Mouse (Mus musculus): ENCODE results near the gene Col8a2. TPM values are rescaled to one million over a fixed set of nuclear protein-coding genes. Genes with fewer than 3 reads are reported as not detected.

Col8a2 gene
- total RNA-seq, 2 experiments from 2014 or later, result 2.6 to 2.8 TPM

DNA sequence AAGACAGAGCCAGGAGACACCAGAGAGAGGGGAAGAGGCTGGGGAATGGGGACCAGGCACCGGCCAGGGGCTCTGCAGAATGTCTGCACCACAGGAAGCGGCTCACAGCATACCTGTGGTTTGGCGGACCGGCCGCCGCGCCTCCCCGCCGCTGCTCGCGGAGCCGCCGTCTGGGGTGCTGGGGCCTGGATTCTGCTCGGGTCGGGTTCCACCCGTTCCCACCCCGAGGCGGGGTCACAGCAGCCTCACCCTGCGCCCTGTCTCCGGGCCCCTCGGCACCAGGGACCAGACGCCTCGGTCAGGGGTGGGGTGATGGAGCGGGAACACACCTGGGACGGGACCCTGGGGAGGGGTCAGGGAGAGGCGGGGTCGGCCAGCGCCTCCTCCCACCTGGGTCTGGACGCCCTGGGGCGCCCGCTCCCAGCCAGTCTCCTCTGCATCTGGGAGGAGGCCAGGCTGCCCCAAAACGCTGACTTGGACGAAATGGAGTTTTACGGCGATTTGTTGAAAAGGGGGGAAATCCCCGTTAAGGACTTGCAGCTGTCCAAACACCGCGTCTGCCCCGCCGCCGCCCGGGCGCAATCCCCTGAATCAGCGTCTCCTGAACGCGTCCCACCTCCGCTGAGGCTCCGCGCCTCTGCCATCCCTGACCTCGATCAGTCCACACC, 14.5 kb downstream of the Col8a2 start:
- DNase-seq (ENCODE audit: low spot score in 2 of 2), result no peak

DNA sequence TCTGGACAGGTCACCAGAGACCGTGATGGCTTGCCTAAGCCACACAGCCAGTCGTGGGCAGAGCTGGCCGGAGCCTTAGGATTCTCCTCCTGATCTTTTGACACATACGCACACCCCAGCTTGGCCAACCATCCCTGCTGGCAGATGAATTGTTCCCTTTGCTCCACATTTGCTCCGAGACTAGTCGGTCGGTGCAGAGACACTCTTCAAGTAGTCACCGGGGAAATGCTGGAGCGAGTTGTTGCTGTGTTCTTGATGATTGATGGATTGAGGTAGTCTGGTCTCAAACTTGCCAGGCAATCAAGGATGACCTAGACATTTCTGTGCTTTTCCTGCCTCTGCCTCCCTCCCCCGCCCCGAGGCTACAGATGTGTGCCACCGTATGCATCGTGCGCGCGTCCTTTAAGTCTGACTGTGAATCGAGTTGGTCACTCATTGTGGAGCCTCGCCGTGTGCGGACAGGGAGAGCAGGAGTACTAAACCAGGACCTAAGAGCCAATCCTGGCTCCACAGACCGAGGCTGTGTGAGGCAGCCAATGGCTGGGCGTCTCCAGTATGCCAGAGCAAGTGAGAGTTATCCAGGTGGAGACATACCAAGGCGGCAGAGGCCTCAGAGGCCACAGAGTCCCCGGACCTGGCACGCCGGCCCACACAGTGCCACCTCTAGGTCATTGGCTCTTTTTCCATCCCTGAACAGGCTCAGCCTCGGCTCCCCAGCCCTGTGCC, 15.2 kb downstream of the Col8a2 start:
- DNase-seq (ENCODE audit: low spot score in 2 of 2), result no peak

DNA sequence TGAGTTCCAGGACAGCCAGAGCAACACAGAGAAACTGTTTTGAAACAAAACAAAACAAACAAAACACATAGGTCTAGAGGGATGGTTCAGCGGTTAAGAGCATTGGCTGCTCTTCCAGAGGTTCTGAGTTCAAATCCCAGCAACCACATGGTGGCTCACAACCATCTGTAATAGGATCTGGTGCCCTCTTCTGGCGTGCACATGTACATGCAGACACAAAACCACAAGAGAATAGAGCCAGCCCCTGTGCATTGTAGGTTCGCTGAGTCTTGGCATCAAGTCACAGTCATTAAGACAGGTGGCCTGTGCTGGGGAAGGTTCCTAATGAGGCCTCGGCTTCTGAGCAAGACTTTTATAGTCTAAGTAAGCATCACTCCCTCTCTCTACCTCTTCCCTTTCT, 17.3 kb downstream of the Col8a2 start:
- DNase-seq (ENCODE audit: low spot score in 2 of 2), result no peak

DNA sequence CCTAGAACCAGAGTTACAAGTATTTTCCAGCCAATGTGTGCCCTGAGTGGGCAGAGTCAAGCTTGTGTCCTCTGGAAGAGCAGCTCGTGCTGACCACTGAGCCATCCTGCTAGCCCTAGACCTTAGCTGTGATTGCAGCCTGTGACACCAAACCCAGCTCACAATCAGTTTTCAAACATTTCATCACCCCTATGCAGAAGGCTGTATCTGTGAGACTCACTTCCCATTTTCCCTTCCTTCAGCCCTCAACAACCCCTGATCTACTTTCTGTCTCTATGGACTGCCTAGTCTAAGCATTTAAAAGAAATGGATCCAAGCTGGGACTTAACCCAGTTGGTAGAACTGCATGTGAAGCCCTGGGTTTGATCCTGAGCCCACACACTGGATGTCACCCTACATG, 18.8 kb downstream of the Col8a2 start:
- DNase-seq (ENCODE audit: low spot score in 2 of 2), result no peak

DNA sequence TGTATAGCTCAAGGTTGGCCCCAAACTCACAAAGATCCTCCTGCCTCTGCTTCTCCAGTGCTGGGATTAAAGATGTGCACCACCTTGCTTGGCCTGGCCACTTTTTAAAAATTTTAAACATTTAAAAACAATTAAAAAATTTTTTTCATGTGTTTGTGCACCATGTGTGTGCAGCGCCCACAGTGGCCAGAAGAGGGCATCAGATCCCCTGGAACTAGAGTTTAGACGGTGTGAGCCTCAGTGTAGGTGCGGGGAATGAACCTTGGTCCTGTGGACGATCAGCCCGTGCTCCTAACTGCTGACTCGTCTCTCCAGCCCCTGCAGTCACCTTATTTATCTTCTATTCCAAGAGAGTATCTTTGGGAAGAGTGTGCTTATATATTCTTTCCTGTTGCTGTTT, 19.5 kb downstream of the Col8a2 start:
- DNase-seq (ENCODE audit: low spot score in 2 of 2), result no peak

DNA sequence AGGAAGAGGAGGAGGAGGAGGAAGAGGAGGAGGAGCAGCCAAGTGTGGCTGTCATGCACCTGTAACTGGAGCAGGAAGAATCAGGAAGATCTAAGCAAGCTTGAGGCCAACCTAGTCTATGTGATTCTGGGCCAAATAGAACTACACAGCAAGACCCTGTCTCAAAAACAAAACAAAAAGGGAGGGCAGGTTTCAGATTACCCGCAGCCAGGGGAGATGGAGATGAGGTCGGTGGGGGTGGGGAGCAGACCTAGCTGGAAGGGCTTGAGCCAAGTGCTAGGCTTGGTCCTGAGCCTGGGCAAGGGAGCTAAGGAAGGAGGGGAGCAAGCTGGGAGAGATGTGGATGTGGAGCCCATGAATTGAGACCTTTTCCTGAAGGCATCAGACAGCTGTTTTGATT, 20.2 kb downstream of the Col8a2 start:
- DNase-seq (ENCODE audit: low spot score in 2 of 2), result no peak

DNA sequence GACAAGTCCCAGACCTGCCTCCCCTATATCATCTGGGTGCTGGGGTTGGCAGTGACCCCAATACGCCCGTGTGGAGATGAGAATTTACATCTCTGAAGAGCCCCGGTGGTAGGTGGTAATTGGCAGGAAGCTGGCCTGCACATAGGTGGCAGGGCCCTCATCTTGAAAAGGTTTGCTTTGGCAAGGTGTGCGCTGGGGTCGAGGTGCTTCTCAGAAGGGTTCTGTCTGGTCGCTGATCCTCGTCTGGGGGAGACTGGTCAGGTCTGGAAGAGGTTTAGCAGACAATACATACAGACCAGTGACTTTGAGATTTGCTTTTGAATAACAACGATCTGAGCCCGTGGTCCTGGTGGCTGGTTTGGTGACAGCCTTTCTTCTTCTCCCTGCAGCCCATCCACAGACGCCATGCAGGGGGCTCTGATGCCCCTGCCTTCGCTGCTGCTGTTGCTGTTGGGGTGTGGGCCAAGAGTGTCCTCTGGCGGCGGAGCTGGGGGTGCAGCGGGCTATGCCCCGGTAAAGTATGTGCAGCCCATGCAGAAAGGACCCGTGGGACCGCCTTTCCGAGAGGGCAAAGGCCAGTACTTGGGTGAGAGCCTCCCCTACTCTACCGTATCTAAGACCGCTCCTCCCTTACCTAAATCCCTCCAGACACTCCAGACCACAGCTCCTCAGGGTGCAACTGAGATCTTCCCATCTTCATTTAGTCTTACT, 22.8 kb downstream of the Col8a2 start:
- DNase-seq (ENCODE audit: low spot score in 2 of 2), result no peak

DNA sequence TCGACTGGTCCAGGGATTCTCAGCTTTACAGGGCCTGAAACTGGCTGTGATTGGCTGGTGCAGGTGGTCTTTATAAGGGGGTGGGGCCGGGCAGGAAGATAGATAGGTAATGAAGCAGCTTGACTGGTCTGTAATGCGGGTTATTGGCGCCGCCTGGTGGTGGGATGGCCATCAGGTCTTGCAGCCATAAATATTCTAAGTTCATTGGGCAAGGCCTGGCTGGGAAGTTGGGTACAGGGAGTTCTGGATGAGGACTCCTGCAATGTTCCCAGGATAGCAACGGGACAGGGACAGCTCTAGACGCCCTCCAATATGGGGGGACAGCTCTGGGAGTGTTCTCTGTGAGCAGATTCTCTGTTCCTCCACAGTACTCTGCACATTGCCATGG, 23.3 kb downstream of the Col8a2 start:
- peak; percentile 86 to 89 for DNase-seq (ENCODE audit: low spot score in 2 of 2)

DNA sequence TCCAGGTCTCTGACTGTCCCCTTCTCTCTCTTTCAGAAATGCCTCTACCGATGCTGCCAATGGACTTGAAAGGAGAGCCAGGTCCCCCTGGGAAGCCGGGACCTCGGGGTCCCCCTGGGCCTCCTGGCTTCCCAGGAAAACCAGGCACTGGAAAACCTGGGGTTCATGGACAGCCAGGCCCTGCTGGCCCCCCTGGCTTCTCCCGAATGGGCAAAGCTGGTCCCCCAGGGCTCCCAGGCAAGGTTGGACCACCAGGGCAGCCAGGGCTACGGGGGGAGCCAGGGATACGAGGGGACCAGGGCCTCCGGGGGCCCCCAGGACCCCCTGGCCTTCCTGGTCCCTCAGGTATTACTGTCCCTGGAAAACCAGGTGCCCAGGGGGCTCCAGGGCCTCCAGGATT, 23.8 kb downstream of the Col8a2 start:
- no peak for DNase-seq (ENCODE audit: low spot score in 2 of 2)

DNA sequence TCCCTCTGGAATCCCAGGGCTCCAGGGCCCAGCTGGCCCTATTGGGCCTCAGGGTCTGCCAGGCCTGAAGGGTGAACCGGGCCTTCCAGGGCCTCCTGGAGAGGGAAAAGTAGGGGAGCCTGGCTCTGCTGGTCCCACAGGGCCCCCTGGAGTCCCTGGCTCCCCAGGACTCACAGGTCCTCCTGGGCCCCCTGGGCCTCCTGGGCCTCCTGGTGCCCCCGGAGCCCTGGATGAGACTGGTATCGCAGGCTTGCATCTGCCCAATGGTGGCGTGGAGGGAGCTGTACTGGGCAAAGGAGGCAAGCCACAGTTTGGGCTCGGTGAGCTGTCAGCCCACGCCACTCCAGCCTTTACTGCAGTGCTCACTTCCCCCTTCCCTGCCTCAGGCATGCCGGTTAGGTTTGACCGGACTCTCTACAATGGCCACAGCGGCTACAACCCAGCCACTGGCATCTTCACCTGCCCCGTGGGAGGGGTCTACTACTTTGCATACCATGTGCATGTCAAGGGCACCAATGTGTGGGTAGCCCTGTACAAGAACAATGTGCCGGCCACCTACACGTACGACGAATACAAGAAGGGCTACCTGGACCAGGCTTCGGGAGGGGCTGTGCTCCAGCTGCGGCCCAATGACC, 25.1 kb downstream of the Col8a2 start:
- no peak for DNase-seq (ENCODE audit: low spot score in 2 of 2)

DNA sequence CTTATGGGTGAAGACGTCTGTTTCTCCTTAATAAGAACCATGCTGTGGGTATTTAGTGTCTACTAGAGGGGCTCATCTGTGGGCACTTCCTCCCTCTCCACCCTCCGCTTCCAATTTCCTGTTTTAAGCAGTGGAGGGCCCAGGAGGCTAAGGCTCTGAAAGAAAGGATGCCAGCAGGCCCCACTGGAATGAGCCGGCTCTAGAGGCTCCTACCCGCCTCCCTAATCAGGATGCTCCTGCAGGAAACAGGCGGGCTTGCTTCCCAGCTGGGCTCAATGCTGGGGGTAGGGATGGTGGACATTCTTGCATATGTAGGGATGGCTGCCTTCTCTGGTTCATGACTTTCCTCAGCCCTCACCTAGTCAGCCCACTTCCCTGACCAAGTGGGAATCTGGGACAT, 26.6 kb downstream of the Col8a2 start:
- DNase-seq (ENCODE audit: low spot score in 2 of 2), result no peak

DNA sequence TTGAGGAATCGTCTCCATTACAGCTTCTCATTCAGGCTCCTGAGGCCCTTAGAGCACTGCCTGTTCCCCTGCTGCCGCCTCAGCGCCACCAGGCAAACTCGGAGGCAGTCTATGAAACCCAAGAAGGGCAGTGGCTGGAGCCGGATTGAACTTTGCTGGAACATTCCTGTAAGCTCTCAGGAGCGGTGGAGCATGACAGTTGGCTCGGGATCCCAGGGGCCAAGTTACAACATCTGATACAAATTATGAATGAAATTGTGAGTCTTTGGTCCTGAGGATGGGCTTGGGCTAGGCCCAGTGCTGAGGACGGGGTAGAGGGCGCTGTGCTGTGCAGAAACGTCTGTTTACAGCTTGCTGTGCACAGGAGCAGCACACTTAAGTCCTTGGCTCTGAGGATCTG, 27.8 kb downstream of the Col8a2 start:
- DNase-seq (ENCODE audit: low spot score in 2 of 2), result no peak

DNA sequence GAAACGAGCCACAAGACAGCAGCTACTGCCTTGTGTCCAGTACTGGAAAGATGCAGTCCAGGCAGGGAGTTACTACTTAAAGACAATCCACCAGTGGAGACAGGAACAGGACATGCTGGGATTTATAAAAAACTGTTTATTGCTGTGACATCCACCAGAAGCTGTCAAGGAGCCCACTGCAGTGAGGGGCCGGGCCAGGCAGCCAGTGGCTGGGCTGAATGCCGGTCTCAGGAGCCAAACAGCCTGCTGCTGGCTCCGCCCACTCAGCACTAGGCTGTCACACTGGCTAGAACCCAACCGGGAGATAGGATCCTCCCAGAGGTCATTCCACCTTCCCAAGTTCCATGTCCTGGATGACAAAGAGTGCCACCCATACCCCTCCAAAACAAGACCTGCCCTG, 29.3 kb downstream of the Col8a2 start:
- no peak for DNase-seq (ENCODE audit: low spot score in 2 of 2)

DNA sequence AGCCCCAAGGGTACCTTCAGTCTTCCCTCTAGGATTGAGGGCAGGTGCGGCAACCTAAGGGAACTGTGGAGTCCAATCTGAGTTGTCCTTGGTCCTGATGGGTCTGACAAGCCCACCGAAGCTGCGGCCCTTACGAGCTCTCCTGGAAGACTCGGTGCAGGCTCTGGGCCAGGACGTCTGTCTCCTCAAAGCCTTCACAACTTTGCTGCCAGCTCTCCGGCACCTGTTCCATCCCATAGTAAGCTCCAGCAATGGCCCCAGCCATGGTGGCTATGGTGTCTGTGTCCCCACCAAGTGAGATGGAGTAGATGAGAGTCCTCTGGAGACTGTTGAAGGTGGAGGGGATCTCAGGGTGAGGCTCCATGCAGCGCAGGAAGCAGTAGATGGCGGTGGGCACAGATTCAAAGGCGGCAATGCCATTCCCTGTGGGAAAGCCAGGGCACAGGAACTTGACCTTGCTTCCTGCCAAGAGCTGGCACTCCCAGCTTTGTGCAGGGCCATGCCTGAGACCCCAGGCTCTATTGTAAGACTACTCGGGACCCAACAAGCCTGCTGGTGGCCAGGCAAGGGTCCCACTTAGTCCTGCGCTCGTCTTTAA, 29.9 kb downstream of the Col8a2 start:
- DNase-seq (ENCODE audit: low spot score in 2 of 2), result no peak

DNA sequence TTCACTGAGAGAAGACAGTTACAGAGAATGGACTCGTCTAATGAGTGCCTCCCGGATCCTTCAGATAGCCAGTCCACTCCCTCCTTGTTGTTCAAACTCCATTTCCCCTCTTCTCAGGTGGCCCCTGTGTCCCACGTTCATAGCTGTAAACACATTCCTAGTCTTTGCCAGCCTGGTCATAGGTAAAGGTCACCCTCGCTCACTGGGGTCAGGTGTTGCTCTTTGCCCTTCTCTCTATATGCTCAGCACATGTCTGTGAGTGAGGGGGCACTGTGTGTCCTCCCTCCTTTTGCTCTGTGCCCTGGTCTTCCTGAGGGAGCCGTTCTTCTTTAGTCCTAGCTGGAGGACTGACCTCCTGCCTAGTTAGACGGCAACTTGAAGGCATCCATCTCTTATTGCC, 33.2 kb downstream of the Col8a2 start:
- no peak for DNase-seq (ENCODE audit: low spot score in 2 of 2)

DNA sequence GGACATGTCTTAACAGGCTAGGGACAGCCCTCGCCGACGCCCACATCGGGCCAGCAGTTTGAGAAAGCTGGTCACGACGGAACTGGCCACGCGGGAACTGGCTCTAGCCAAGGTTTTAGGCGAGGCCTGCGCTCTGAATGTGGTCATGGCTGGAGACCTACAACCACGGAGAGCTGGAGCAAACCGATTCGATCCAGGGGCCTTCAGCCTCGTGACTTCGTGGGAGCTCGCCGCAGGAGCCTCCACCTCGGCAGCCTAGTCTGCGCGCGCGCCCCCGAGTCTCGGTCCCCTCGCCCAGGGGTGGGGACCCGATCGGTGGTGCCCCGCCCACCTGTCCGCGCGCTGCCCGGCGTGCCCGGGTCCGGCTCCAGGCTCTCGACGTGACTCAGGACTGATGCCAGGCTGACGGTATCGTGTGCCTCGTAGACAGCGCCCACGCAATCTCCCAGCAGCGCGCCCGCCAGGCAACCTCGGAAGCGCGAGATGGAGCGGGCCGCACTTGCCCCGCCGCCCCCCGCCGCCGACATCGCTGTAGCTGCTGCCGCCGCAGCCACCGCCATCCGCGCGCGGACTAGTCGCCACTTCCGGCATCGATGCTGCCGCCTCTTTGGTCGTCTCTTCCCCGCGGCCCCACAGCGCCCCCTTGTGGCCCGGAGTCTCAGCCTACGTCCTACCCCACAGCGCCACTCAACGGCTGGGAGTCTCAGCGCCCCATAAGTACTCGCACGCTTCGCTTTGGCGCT, 34.7 kb downstream of the Col8a2 start, which contains the start of gene Adprhl2:
Gene Adprhl2, minus strand, starts transcription at position 593 of the 743 bp plus-strand sequence.
- peak; percentile 100 for DNase-seq (ENCODE audit: low spot score in 2 of 2)

DNA sequence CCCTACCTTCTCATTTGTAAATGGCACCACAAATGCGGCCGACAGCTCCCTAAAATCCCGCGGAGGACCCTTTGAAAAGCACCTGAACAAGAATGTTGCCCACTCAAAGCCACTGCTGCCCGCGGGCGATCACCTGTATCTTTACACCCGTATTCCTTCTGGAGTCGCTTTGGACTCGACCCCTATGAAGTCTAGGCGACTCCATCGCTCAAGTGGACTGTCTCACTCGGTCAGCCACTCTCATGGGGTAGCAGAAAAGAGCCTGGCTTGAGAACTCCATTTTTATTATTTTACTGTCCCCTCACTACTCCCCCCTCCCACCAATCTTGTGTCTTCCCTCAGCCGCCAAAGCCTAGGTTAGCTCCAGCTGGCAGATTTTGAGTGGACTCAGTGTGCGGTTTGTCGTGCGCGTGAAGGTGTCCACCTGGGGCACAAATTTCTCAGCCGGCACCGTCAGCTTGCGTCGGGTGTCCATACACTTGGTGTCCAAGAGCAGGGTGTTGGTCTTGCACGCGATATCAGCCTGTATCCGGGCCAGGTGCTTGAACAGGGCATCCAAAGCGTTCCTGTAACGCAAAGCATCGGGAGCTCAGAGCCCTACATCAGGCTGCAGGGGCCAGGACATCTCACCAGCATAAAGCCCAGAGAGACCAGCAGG, 35.4 kb downstream of the Col8a2 start:
- no peak for DNase-seq (ENCODE audit: low spot score in 2 of 2)

DNA sequence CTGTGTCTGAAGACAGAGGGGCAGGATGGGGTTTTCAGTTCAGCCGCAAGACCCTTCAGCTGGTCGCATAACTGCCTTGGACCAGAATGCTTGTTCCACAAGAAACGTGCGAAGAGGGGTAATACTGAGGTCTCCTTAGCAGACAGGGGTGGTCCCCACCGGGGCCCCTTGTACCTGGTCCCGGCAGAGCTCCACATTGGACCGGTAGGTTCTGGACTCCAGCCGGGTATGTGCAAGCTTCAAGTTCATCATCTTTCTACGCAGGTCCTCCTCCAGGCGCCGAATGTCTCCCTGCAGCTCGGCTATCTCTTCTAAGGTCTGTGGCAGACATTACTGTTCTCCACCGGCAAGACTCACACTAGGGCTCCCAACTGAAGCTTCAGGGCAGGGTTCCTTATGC, 36.1 kb downstream of the Col8a2 start:
- no peak for DNase-seq (ENCODE audit: low spot score in 2 of 2)

DNA sequence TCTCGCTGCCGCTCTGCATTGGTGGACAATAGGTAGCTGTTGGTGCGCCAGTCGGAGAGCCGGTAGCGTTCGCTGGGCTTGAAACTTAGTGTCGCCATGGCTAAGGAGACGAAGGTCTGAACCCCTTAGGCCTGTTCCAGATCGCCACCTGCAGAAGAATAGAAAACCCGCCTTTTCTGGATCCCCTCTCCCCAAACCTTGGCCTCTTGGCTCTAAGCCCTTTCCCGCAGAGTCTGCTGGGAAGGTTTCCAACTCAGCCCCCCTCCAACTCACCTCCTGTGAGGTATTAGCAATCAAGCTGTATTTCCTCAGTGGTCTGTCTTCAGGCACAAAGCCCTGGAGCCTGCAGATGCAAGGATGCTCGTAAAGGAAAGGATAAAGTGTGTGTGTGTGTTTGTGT, 38.3 kb downstream of the Col8a2 start:
- DNase-seq (ENCODE audit: low spot score in 2 of 2), result no peak

DNA sequence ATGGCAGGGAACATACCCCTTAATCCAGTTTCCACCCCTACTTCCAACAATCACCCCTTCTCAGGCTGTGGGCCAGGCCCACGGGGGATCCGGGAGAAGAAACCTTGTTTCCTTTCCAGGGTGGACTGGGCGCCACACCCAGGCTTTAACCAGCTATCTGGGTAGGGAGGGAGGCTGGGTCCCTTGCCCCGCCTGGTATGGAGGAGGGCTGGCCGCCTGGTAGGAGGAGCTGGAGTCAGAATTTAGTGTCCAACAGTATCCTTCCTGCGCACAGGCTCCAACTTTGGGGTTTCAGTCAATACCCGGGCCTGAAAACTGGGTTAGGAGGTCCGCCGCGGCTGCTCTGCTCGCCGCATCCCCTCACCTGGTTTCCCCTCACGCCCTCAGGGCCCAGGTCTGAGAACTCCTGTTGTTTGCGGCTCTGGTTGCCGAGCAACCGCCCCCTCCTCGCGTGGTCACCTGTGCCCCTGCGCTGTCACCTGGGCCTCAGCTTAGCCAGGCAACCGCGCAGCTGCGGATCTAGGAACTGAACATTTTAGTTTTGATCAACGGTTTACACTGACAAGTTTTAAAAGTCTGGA, 38.8 kb downstream of the Col8a2 start, which contains the start of gene Tekt2:
Gene Tekt2, minus strand, starts transcription at position 408 of the 581 bp plus-strand sequence.
- peak in 1 of 2 experiments; percentile 23 for DNase-seq (ENCODE audit: low spot score in 2 of 2)
